Mouse (Mus musculus) kidney, embryonic 16.5 days (tissue): ENCODE measurements around the gene Ephb1. TPM values are rescaled to one million over a fixed set of nuclear protein-coding genes. Genes with fewer than 3 reads are reported as not detected.

ENCODE experiments used
- ATAC-seq: fragments of 200-750 bp; cut with Nextera tagmentation; 2 replicates; pipeline ENCODE4 v1.8.0; 2017; ENCODE audit warnings: moderate TSS enrichment; ENCODE audit not compliant: low FRiP score, low TSS enrichment
- H3K27ac ChIP-seq: fragments of 300-500 bp; sonication (generic); 2 replicates; pipeline ENCODE4 v1.5.1; 2014; ENCODE audit warnings: low read length
- H3K27me3 ChIP-seq: fragments of 300-500 bp; sonication (generic); 2 replicates; pipeline ENCODE4 v1.6.1; 2014; ENCODE audit warnings: low read length, control low read depth, mixed read lengths; ENCODE audit not compliant: insufficient read depth
- H3K36me3 ChIP-seq: fragments of 300-500 bp; sonication (generic); 2 replicates; pipeline ENCODE4 v1.6.1; 2014; ENCODE audit warnings: low read length, control low read depth, mixed read lengths; ENCODE audit not compliant: insufficient read depth
- H3K4me1 ChIP-seq: fragments of 300-500 bp; sonication (generic); 2 replicates; pipeline ENCODE4 v1.6.1; 2014; ENCODE audit warnings: low read length, control low read depth, mixed read lengths; ENCODE audit not compliant: insufficient read depth
- H3K4me2 ChIP-seq: fragments of 300-500 bp; sonication (generic); replicated peaks from 2 replicates; pipeline ENCODE4 v1.6.1; 2014; ENCODE audit warnings: low read depth, low read length
- H3K4me3 ChIP-seq: fragments of 300-500 bp; sonication (generic); 2 replicates; pipeline ENCODE4 v1.5.1; 2014; ENCODE audit warnings: mild to moderate bottlenecking, low read length
- H3K9ac ChIP-seq: fragments of 300-500 bp; sonication (generic); replicated peaks from 2 replicates; pipeline ENCODE4 v1.6.1; 2014; ENCODE audit warnings: low read length
- H3K9me3 ChIP-seq: fragments of 300-500 bp; sonication (generic); 2 replicates; pipeline ENCODE4 v1.6.1; 2016; ENCODE audit warnings: low read length, control low read depth
- WGBS: fragments of 180-500 bp; shearing (Covaris S2); extraction: QIAGEN DNeasy Blood & Tissue Kit; methylation state at CpG from one replicate; pipeline ENCODE4 v1.1.7; 2014; 5-methylcytosine and 5-hydroxymethylcytosine counted together
- polyA plus RNA-seq: library from polyadenylated mRNA; unstranded; fragments of >200 nt; fragmentation: Nextera tagmentation; extraction: Ambion mirVana; gene quantifications from 2 replicates; pipeline ENCODE4 v1.2.1, GENCODE M21; 2015

Ephb1 gene
- polyA plus RNA-seq, 1 experiment from 2014 or later = 4.1 TPM

DNA sequence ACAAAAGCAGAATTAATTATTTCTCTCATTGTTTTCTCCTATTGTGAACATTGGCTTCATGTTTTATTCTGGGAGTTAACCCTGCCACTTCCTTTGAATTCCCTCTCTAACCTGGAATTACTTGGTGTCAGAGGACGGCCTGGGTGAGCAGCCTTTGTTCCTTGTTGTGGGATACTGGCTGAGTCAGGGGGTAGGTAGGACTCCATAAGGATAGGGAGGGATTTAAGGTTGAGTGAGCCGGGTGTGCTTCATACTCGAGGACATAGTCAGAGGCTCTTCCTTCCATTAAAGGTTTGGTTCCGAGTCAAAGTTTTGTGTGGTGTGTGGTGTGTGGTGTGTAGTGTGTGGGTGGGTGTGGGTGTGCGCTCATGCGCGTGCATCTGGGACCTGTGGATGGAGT, 324.8 kb downstream of the Ephb1 start:
- WGBS = 77% methylated on average over 7 of the region's 7 CpGs
- Histone ChIP-seq H3K9ac (no peak overlapping the region), H3K4me1 (no peaks in the 10 kb centered on the region), H3K36me3 (no peaks in the 10 kb centered on the region), H3K4me3 (no peak overlapping the region), H3K9me3 (no peaks in the 10 kb centered on the region), H3K27me3 (no peaks in the 10 kb centered on the region), H3K27ac (no peak overlapping the region), H3K4me2 (no peak overlapping the region)
- ATAC-seq = no peak

DNA sequence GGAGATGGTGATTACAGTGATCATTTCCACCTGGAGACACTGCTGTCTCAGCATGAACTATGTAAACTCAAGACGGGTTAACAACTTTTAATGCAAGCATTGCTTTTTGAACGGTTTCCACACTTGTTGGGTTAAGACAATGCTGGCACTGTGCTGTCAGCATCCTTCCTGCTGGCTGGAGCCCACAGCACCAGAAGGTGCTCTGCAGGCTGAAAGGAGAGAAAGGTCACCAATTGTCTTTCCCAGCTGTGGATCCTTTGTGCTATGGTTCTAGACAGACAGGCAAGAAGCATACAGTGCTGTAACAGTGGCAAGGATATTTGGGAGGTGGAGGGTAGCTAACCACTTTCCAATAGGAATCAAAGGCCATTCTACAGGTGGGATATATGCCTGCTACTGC, 328.4 kb downstream of the Ephb1 start:
- ATAC-seq = no peak
- Histone ChIP-seq H3K36me3 (no peaks in the 10 kb centered on the region), H3K4me1 (no peaks in the 10 kb centered on the region), H3K9me3 (no peaks in the 10 kb centered on the region), H3K27me3 (no peaks in the 10 kb centered on the region), H3K4me3 (no peak overlapping the region), H3K9ac (no peak overlapping the region), H3K4me2 (no peak overlapping the region), H3K27ac (no peak overlapping the region)
- WGBS = 69% methylated on average over 2 of the region's 2 CpGs

DNA sequence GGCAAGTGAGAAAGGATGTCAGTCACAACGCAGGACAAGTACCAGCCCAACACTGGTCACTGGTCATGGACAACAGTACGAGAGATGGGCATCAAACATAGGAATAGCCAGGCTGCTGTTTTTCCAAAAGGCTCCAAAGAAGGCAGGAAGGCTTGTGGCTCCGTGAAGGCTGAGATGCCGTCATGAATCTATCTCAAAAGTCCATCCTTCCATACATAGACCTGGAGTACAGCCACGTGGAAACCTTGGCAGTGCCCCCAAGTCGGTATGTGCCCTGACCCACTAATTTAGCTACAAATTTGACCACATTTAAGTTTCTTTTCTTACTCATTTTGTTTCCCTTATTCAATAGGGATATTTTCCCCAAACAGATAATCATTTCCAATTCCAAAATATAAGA, 329.4 kb downstream of the Ephb1 start:
- no peak overlapping the region for H3K4me3 ChIP-seq

DNA sequence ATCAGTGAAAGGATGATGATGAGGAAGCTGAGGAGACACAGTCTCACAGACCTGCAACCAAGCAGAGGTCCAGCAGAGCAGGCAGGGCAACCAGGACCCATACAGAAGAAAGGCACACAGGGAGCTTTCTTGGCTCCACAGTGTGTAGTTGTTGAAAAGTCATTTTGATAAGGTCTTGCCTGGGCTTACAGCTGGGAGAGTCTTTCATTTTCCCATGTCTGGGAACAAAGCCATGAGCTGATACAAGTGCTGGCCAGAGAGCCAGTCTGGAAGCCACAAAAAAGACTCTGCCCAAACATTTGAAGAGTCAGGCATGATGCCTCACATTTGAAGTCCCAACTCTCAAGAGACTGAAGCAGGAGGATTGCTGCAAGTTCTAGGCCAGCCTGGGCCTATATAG, 339.0 kb downstream of the Ephb1 start:
- Histone ChIP-seq H3K27me3 (no peaks in the 10 kb centered on the region), H3K36me3 (no peaks in the 10 kb centered on the region), H3K4me2 (no peak overlapping the region), H3K9ac (no peak overlapping the region), H3K4me3 (no peak overlapping the region), H3K9me3 (no peaks in the 10 kb centered on the region), H3K4me1 (no peaks in the 10 kb centered on the region), H3K27ac (no peak overlapping the region)
- no peak for ATAC-seq

More for the DNA sequence above, 329.4 kb downstream of the Ephb1 start:
- Histone ChIP-seq H3K36me3 (no peaks in the 10 kb centered on the region), H3K9ac (no peak overlapping the region), H3K9me3 (no peaks in the 10 kb centered on the region), H3K4me2 (no peak overlapping the region), H3K27me3 (no peaks in the 10 kb centered on the region), H3K27ac (no peak overlapping the region), H3K4me1 (no peaks in the 10 kb centered on the region)
- 84% methylated on average over 6 of the region's 6 CpGs for WGBS
- ATAC-seq = no peak

DNA sequence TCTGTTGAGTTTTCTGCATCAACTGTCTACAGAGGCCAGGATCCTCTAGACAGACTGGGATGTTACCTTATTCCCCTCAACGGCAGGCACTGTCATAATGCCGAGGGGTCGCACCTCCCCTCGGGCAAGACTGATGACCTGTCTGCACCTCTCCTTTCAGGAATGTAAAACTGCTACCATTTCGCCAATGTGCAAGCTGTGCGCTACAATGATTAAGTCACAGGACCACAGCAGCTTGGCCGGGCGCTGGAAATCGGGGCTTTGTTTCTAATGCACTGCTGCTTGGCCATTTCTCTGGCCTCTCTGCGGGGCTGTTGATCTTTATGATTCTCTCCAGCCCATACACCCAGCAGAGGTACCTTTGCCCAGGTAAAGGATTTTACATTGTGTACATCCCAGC, 346.8 kb downstream of the Ephb1 start:
- Histone ChIP-seq H3K27ac (no peak overlapping the region), H3K36me3 (no peaks in the 10 kb centered on the region), H3K4me1 (no peaks in the 10 kb centered on the region), H3K4me3 (no peak overlapping the region), H3K27me3 (0 out of 2 replicates have a peak, but pooled peaks cover 2% of the 10 kb centered on the region), H3K9me3 (no peaks in the 10 kb centered on the region), H3K4me2 (no peak overlapping the region), H3K9ac (no peak overlapping the region)
- 77% methylated on average over 10 of the region's 10 CpGs for WGBS
- no peak for ATAC-seq

DNA sequence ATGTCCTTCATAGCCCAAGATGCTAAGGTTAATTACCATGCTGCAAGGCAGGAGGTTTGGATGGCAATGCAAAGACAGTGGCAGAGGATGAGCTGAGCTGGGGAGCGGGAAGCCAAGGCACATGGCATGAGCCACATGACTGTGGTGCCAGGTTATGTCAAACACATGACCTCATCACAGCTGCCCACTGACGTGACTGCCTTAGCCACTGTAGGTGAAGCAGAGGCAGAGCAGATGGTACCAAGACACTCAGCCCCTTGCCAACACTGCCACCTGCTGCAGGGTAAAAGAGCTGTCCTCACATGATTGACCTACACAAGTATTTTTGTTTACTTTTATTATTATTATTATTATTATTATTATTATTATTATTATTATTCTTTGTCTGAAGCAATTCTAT, 348.0 kb downstream of the Ephb1 start:
- Histone ChIP-seq H3K9ac (no peak overlapping the region), H3K4me3 (no peak overlapping the region), H3K4me2 (no peak overlapping the region), H3K9me3 (no peaks in the 10 kb centered on the region), H3K4me1 (no peaks in the 10 kb centered on the region), H3K27me3 (0 out of 2 replicates have a peak, but pooled peaks cover 2% of the 10 kb centered on the region), H3K27ac (no peak overlapping the region), H3K36me3 (no peaks in the 10 kb centered on the region)
- ATAC-seq = peak; percentile 39; the same call in 1 of the 2 replicates
- whole genome bisulfite sequencing = 56% methylated on average over 2 of the region's 2 CpGs

DNA sequence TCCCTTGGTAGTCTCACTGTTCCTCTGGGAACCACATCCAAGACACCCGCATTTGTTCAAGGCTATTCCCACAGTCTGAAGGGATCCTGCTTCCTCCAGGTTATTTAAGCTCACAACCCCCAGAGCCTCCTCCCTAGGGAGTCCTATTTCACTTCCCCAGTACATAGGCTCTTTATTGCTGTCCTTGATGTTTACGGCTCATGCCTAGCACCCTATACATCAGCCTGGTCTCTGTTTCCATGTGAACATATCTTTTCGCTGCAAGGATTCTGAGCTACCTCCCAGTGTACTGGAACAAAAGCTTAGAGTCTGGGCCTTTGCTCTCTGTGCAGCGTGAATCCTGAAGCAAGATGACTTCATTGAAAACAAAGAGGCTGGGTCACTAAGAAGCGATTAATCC, 351.6 kb downstream of the Ephb1 start:
- Histone ChIP-seq H3K4me3 (no peak overlapping the region), H3K4me2 (no peak overlapping the region), H3K36me3 (no peaks in the 10 kb centered on the region), H3K4me1 (no peaks in the 10 kb centered on the region), H3K9ac (no peak overlapping the region), H3K27ac (no peak overlapping the region), H3K9me3 (no peaks in the 10 kb centered on the region; the same call in 1 of the 2 replicates), H3K27me3 (0 out of 2 replicates have a peak, but pooled peaks cover 2% of the 10 kb centered on the region)
- ATAC-seq = no peak
- 29% methylated on average over 5 of the region's 5 CpGs for WGBS

DNA sequence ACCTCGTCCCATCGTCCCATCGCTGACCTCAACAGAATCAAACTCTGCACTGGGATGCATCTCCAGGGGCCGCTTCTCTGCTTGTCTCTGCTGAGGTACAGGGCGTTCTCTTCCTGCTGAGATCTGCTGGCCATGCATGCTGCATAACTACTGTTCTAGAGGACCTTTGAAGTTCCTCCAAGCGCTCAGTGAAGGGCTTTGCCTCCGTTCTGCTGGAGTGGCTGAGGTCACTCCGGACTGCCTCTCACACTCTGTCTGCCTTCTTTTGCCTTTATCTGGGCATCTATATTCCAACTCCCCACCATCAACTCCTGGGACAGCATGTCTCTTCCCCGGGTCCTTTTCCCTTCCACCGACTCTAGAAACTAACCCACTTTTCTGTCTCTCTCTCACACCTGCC, 352.3 kb downstream of the Ephb1 start:
- no peak overlapping the region for H3K4me3 ChIP-seq
- 0 out of 2 replicates have a peak, but pooled peaks cover 2% of the 10 kb centered on the region for H3K27me3 ChIP-seq
- WGBS = 77% methylated on average over 10 of the region's 10 CpGs
- H3K36me3 ChIP-seq = no peaks in the 10 kb centered on the region
- no peak overlapping the region for H3K4me2 ChIP-seq
- H3K9me3 ChIP-seq = no peaks in the 10 kb centered on the region; the same call in 1 of the 2 replicates
- ATAC-seq = no peak
- no peaks in the 10 kb centered on the region for H3K4me1 ChIP-seq
- no peak overlapping the region for H3K9ac ChIP-seq
- no peak overlapping the region for H3K27ac ChIP-seq

DNA sequence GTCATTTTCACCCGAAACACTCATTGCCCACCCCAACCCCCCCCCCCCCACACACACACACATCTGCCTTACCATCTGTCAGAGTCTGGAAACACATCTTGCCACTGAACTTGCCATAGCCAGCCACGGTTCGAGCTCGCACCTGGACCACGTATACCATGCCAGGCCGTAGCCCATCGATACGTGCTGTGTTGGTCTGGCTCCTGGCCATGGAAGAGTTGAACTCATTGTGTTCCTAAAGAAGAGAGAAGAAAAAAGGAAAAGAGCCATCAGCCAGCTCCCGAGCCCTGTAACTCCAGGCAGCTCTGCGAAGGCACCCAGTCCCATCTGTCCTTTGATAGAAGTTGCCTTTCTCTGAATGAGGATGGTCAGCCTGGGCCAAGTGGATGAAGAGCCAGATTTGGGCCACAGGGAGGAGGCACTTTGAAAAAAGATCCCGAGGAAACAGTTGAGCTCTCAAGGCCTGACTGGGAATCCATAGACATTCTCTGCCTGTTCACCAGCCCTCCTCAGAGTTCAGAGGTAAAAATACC, 352.8 kb downstream of the Ephb1 start:
- Histone ChIP-seq H3K4me1 (no peaks in the 10 kb centered on the region), H3K9me3 (no peaks in the 10 kb centered on the region; the same call in 1 of the 2 replicates), H3K36me3 (no peaks in the 10 kb centered on the region), H3K4me2 (no peak overlapping the region), H3K27me3 (0 out of 2 replicates have a peak, but pooled peaks cover 2% of the 10 kb centered on the region), H3K27ac (no peak overlapping the region), H3K4me3 (no peak overlapping the region), H3K9ac (no peak overlapping the region)
- ATAC-seq = no peak
- WGBS = 92% methylated on average over 11 of the region's 11 CpGs

DNA sequence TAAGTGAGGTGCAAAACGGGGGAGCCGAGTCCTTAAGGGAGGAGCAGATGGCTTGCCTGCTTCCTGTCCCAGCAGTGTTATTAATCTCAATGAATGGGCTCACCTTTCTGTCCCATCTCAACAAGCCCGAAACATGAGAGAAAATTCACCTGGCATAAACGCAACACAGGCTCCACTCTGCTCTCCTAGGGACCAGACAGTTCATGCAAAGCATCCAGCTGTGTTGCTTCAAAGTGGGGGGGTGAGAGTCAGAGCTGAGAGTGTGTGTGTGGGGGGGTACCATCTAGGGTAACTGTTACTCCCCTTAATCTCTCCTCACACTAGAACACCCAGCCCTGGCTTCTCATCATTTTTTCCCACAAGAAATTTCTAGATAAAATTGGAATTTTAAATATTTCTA, 354.8 kb downstream of the Ephb1 start:
- Histone ChIP-seq H3K36me3 (no peaks in the 10 kb centered on the region), H3K9ac (no peak overlapping the region), H3K27ac (no peak overlapping the region), H3K9me3 (no peaks in the 10 kb centered on the region; the same call in 1 of the 2 replicates), H3K4me1 (no peaks in the 10 kb centered on the region), H3K4me2 (no peak overlapping the region), H3K27me3 (0 out of 2 replicates have a peak, but pooled peaks cover 2% of the 10 kb centered on the region), H3K4me3 (no peak overlapping the region)
- no peak for ATAC-seq
- WGBS = 25% methylated on average over 4 of the region's 4 CpGs
